Mouse (Mus musculus) stomach, embryonic 16.5 days (tissue): ENCODE measurements around the gene Top3a. TPM values are rescaled to one million over a fixed set of nuclear protein-coding genes. Genes with fewer than 3 reads are reported as not detected.

Experiments
- ATAC-seq: fragments of 200-750 bp; cut with Nextera tagmentation; 2 replicates; pipeline ENCODE4 v1.8.0; 2017; ENCODE audit warnings: moderate number of reproducible peaks, moderate TSS enrichment; ENCODE audit not compliant: insufficient read depth, low FRiP score
- H3K27ac ChIP-seq: fragments of 300-500 bp; sonication (generic); 2 replicates; pipeline ENCODE4 v1.5.1; 2014; ENCODE audit warnings: low read length
- H3K27me3 ChIP-seq: fragments of 300-500 bp; sonication (generic); 2 replicates; pipeline ENCODE4 v1.6.1; 2014; ENCODE audit warnings: low read length, control low read depth, mixed read lengths; ENCODE audit not compliant: control insufficient read depth, insufficient read depth
- H3K36me3 ChIP-seq: fragments of 300-500 bp; sonication (generic); 2 replicates; pipeline ENCODE4 v1.6.1; 2014; ENCODE audit warnings: low read length; ENCODE audit not compliant: control insufficient read depth, insufficient read depth
- H3K4me1 ChIP-seq: fragments of 300-500 bp; sonication (generic); 2 replicates; pipeline ENCODE4 v1.6.1; 2014; ENCODE audit warnings: low read length, control low read depth, mixed read lengths; ENCODE audit not compliant: control insufficient read depth, insufficient read depth
- H3K4me2 ChIP-seq: fragments of 300-500 bp; sonication (generic); 2 replicates; pipeline ENCODE4 v1.6.1; 2014; ENCODE audit warnings: low read depth, low read length, mixed read lengths
- H3K4me3 ChIP-seq: fragments of 300-500 bp; sonication (generic); replicated peaks from 2 replicates; pipeline ENCODE4 v1.5.1; 2014; ENCODE audit warnings: mild to moderate bottlenecking, low read length
- H3K9ac ChIP-seq: fragments of 300-500 bp; sonication (generic); 2 replicates; pipeline ENCODE4 v1.6.1; 2014; ENCODE audit warnings: low read length
- H3K9me3 ChIP-seq: fragments of 300-500 bp; sonication (generic); replicated peaks from 2 replicates; pipeline ENCODE4 v1.6.1; 2016; ENCODE audit warnings: low read length, control low read depth; ENCODE audit not compliant: control insufficient read depth
- WGBS: fragments of 180-500 bp; shearing (Covaris S2); extraction: QIAGEN DNeasy Blood & Tissue Kit; methylation state at CpG from one replicate; pipeline ENCODE4 v1.1.7; 2014; 5-methylcytosine and 5-hydroxymethylcytosine counted together
- polyA plus RNA-seq: library from polyadenylated mRNA; unstranded; fragments of >200 nt; fragmentation: Nextera tagmentation; extraction: Ambion mirVana; gene quantifications from 2 replicates; pipeline ENCODE4 v1.2.1, GENCODE M21; 2015

Top3a gene
- polyA plus RNA-seq, 1 experiment from 2014 or later = 13.0 TPM

- peak overlapping the region; percentile 76 for H3K27ac ChIP-seq
- no peaks in the 10 kb centered on the region for H3K36me3 ChIP-seq
- ATAC-seq = no peak
- H3K9me3 ChIP-seq = no peaks in the 10 kb centered on the region
- peaks cover 19% of the 10 kb centered on the region; the same call in 1 of the 2 replicates for H3K4me1 ChIP-seq
- H3K4me3 ChIP-seq = peak overlapping the region; percentile 57
- peak overlapping the region; percentile 80 for H3K4me2 ChIP-seq
- H3K9ac ChIP-seq = peak overlapping the region; percentile 57; the same call in 1 of the 2 replicates
- WGBS = 53% methylated on average over 1 of the region's 1 CpGs
- H3K27me3 ChIP-seq = no peaks in the 10 kb centered on the region
These were observed 32.4 kb upstream of the Top3a start for GRCm38 (mm10) chr11:60809546-60809945.

GRCm38 (mm10) chr11:60808286-60809070 lies 31.3 kb upstream of the Top3a start:
- 46% methylated on average over 4 of the region's 4 CpGs for WGBS
- Histone ChIP-seq H3K9me3 (no peaks in the 10 kb centered on the region), H3K9ac (no peak overlapping the region), H3K27me3 (no peaks in the 10 kb centered on the region), H3K36me3 (no peaks in the 10 kb centered on the region), H3K4me2 (peak overlapping the region; percentile 80), H3K4me3 (no peak overlapping the region), H3K4me1 (peaks cover 19% of the 10 kb centered on the region; the same call in 1 of the 2 replicates), H3K27ac (0 out of 2 replicates have a peak overlapping the region, but pooled peaks have one; percentile 17)
- no peak for ATAC-seq

GRCm38 (mm10) chr11:60800892-60801291 lies 23.7 kb upstream of the Top3a start:
- H3K27me3 ChIP-seq = no peaks in the 10 kb centered on the region
- H3K9ac ChIP-seq = no peak overlapping the region
- H3K9me3 ChIP-seq = no peaks in the 10 kb centered on the region
- no peak overlapping the region for H3K4me2 ChIP-seq
- no peaks in the 10 kb centered on the region for H3K4me1 ChIP-seq
- 0 out of 2 replicates have a peak, but pooled peaks cover 8% of the 10 kb centered on the region for H3K36me3 ChIP-seq
- WGBS = 86% methylated on average over 1 of the region's 1 CpGs
- H3K4me3 ChIP-seq = no peak overlapping the region
- no peak for ATAC-seq
- H3K27ac ChIP-seq = no peak overlapping the region

DNA sequence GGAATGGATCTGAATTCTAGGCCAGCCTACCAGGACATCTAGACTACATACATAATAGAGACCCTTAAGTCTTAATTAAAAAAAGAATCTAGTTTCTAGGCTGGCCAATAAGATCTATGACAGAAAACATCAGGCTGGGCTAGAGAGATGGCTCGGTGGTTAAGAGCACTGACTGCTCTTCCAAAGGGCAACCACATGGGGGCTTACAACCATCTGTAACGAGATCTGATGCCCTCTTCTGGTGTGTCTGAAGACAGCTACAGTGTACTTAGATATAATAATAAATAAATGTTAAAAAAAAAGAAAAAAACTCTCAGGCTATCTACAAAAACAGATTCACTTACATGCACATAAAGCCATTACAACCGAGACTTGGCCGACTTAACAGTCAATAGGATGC lies 22.8 kb upstream of the Top3a start:
- no peak for ATAC-seq
- Histone ChIP-seq H3K9me3 (no peaks in the 10 kb centered on the region), H3K36me3 (0 out of 2 replicates have a peak, but pooled peaks cover 8% of the 10 kb centered on the region), H3K27me3 (no peaks in the 10 kb centered on the region), H3K4me3 (no peak overlapping the region), H3K4me2 (no peak overlapping the region), H3K4me1 (no peaks in the 10 kb centered on the region), H3K27ac (no peak overlapping the region), H3K9ac (no peak overlapping the region)
- 81% methylated on average over 4 of the region's 4 CpGs for WGBS

- H3K27ac ChIP-seq = no peak overlapping the region
- no peak for ATAC-seq
- H3K9me3 ChIP-seq = no peaks in the 10 kb centered on the region
- no peaks in the 10 kb centered on the region for H3K4me1 ChIP-seq
- no peak overlapping the region for H3K4me3 ChIP-seq
- H3K4me2 ChIP-seq = no peak overlapping the region
- 89% methylated on average over 11 of the region's 11 CpGs for WGBS
- H3K27me3 ChIP-seq = no peaks in the 10 kb centered on the region
- peaks cover 14% of the 10 kb centered on the region; the same call in 1 of the 2 replicates for H3K36me3 ChIP-seq
- no peak overlapping the region for H3K9ac ChIP-seq
These were observed 19.2 kb upstream of the Top3a start for GRCm38 (mm10) chr11:60796342-60796741.

DNA sequence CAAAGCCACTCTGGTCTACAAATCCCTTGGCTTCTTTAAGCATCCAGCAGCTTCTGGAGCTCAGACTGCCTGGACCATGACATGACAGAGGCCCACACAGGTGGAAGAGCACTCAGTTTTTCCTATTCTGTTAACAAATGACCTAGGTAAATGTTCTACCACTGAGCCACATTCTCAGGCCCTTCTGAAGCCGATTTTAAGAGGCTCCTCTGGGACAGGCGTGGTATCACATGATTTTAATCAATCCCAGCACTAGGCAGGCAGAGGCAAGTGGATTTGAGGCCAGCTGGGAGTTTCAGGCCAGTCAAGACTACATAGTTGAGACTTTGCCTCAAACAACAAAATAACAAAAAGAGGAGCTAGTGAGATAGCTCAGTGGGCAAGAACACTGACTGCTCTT lies 13.3 kb upstream of the Top3a start:
- H3K27me3 ChIP-seq = no peaks in the 10 kb centered on the region
- H3K9ac ChIP-seq = no peak overlapping the region
- H3K27ac ChIP-seq = no peak overlapping the region
- H3K36me3 ChIP-seq = peaks cover 19% of the 10 kb centered on the region; the same call in 1 of the 2 replicates
- H3K4me1 ChIP-seq = no peaks in the 10 kb centered on the region
- H3K4me3 ChIP-seq = no peak overlapping the region
- ATAC-seq = no peak
- WGBS = 74% methylated on average over 2 of the region's 2 CpGs
- no peak overlapping the region for H3K4me2 ChIP-seq
- no peaks in the 10 kb centered on the region for H3K9me3 ChIP-seq

GRCm38 (mm10) chr11:60787595-60787994 lies 10.4 kb upstream of the Top3a start:
- H3K36me3 ChIP-seq = peaks cover 28% of the 10 kb centered on the region
- H3K4me3 ChIP-seq = no peak overlapping the region
- ATAC-seq = no peak

GRCm38 (mm10) chr11:60784179-60784922 lies 7.2 kb upstream of the Top3a start:
- no peak overlapping the region for H3K4me2 ChIP-seq
- H3K27ac ChIP-seq = no peak overlapping the region
- no peak for ATAC-seq
- no peaks in the 10 kb centered on the region for H3K27me3 ChIP-seq
- 86% methylated on average over 8 of the region's 8 CpGs for WGBS
- no peaks in the 10 kb centered on the region for H3K9me3 ChIP-seq
- H3K4me1 ChIP-seq = peaks cover 32% of the 10 kb centered on the region
- peaks cover 25% of the 10 kb centered on the region for H3K36me3 ChIP-seq
- no peak overlapping the region for H3K9ac ChIP-seq
- no peak overlapping the region for H3K4me3 ChIP-seq

More at GRCm38 (mm10) chr11:60787595-60787994, 10.4 kb upstream of the Top3a start:
- no peak overlapping the region for H3K27ac ChIP-seq
- H3K9me3 ChIP-seq = no peaks in the 10 kb centered on the region
- no peak overlapping the region for H3K4me2 ChIP-seq
- 71% methylated on average over 1 of the region's 1 CpGs for WGBS
- H3K27me3 ChIP-seq = no peaks in the 10 kb centered on the region
- no peak overlapping the region for H3K9ac ChIP-seq
- 0 out of 2 replicates have a peak, but pooled peaks cover under 1% of the 10 kb centered on the region for H3K4me1 ChIP-seq

DNA sequence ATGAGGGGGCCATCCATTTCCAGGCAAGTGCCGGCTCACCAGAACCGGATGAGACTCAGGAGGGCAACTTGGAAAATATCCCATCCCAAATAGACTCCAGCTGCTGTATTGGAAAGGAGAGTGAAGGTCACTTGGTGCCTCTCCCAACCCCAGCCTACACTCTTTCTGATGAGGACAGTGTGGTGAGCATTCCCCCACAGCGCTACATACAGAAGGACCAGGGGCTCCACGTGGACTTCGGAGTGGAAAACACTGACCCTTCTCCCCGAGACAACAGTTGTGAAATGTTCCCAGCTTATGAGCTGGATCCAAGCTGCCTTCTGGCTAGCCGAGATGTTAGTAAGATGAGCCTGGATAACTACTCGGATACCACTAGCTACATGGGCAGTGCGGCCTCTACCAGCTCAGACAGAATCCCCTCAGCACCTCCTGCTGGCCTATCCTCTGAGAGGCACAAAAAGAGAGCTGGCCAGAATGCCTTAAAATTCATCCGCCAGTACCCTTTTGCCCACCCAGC lies 2.6 kb upstream of the Top3a start:
- H3K27ac ChIP-seq = no peak overlapping the region
- peak overlapping the region; percentile 52 for H3K4me2 ChIP-seq
- peak overlapping the region; percentile 59; the same call in 1 of the 2 replicates for H3K9ac ChIP-seq
- no peaks in the 10 kb centered on the region for H3K27me3 ChIP-seq
- WGBS = 88% methylated on average over 10 of the region's 10 CpGs
- H3K4me1 ChIP-seq = peaks cover 62% of the 10 kb centered on the region
- H3K4me3 ChIP-seq = peak overlapping the region; percentile 36
- no peak for ATAC-seq
- H3K36me3 ChIP-seq = peaks cover 10% of the 10 kb centered on the region
- H3K9me3 ChIP-seq = no peaks in the 10 kb centered on the region
